Mouse (Mus musculus) neutrophil, adult 83 days (primary cell): Measurements from ENCODE around the gene Nup214. TPM values are rescaled to one million over a fixed set of nuclear protein-coding genes. Genes with fewer than 3 reads are reported as not detected.

Experiments
- total RNA-seq, 2 experiments: library from RNA; stranded (reverse); gene quantifications; one replicate each; pipeline ENCODE4 v1.2.4; 2023

Gene Nup214
- 10 to 100 TPM; 58.8 to 63.5 TPM for total RNA-seq

DNA sequence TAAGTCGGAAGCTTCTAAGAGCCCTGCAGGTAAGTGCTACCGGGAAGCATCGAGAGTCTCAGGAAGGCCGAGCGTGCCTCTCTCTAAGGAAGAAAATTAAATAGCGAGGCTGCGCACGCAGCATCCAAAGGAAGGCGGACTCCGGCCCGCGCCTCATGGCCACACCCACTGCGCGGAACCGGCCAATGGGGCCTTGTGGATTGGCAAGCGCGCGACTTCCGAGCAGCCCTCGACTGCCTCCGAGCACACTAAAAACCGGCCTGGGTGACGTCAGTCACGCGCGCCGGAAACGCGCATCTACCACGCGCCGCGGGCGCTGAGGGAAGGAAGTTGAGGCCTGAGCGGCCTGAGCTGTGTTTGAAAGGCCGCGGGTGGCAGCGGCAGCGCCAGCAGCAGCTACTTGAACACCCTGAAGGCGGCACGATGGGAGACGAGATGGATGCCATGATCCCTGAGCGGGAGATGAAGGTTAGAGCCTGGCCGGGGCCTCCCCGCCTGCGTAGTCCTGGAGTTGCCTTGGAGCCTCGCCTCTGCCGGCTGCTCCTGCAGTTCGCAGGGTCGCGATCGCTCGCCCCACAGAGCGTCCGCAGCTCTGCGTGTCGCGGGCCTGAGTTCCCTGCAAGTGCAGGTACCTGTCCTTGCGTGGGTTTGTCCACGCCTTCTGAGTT, at the start of gene Nup214:
Gene Nup214, plus strand, starts transcription at position 296 of the 668 bp plus-strand sequence.

DNA sequence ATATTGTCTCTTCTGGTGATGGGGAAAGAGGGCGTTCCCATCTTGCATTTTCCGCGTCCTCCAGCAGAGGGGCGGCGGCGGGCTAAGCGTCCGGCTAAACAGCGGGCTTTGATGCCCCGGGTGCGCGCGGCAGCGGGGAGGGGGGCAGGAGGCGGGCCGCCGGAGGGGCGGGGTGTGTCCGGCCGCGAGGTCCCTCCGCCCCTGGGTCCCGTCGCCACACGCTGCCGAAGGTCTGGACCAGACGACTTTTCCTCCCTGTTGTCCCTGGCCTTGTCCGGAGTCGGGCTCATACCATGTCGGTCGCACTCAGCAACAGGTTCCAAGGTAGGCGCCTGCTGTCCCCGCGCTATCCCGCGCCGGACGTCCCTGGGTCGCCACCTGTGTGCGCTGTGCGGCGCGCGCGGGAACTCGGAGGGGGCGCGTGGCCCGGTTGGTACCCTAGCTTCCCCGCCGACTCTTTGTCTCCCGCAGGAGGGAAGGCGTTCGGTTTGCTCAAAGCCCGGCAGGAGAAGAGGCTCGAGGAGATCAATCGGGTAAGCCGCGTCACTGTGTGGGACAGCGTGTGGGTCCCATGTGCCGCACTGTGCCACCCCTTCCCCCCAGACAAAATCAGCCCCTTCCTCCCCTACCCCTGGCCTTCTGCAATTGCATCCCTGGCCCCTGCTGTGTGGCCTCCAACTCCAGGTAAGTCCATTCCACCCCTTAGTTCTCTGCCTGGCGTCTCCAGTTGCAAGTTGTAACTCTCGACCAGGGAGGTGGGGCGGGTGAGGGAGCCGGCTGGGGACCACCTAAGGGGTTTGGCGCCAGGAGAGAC, 24.0 kb upstream of the Nup214 start, which contains the start of gene Aif1l:
Gene Aif1l, plus strand, starts transcription at position 82 of the 814 bp plus-strand sequence.

DNA sequence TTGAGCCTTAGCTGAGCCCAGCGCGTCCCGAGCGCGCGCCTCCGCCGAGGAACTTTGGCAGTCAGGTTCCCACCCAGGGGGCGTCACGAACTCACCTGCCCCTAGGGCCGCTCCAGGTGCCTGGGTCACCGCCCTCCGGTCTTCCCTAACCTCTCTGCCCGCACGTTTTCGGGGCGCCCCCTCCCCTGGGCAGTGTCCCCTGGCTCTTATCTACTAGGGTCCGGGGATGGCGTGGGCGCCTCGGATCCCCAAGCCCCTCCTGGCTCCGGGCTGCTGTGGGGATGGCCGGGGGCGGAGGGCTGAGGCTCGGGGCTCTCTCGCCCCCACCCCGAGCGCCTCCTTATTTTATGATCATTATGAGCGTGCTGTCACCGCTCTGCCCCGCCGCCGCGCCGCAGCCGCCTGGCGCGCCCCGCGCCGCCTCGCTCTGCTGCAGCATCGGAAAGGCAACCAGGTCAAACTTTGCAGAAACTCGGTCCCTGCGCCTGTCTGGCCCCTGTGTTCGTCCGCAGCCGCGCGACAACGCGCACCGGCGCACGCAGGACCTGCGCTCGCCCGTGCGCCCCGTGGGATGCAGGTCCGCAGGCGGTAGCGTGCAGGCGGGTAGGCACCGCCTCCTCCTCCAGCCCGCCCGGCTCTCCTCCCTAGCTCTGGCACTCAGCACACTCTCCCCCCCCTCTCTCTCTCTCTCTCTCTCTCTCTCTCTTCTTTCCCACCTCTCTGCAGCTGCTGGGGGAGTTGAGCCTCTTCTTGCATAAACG, 110.1 kb downstream of the Nup214 start, which contains the start of gene Fam78a:
Gene Fam78a, minus strand, starts transcription at position 747 of the 761 bp plus-strand sequence.

DNA sequence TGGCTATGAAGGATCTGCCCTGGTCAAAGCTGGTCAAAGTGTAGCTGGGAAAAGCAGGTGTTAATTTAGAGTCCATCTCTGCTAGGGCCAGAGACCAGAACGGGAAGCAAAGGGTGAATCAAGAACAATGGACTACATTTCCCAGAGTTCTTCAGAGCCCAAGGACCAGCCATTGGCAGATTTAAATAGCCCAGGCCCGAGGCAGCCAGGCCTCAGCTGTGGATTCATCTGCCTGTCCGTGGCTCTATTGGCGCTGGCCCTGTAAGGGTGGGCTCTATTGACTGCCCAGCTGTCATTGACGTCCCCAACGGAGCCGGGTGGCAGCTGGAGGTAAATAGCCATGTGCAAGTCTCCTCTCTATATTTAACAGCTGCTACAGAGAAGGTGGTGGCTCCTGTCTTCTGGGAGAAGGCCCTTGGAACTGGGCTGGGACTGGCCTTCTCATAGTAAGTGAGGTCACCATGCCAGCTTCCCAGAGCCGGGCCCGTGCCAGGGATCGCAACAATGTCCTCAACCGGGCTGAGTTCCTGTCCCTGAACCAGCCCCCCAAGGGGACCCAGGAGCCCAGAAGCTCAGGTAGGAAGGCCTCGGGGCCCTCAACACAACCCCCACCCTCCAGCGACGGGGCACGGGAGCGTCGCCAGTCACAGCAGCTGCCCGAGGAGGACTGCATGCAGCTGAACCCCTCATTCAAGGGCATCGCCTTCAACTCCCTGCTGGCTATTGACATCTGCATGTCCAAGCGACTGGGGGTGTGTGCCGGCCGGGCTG, 121.3 kb downstream of the Nup214 start, which contains the start of gene Plpp7:
Gene Plpp7, plus strand, starts transcription at position 178 of the 771 bp plus-strand sequence.

Other genes with a start within 250 kb of the Nup214 start
- gene Qrfp, start 163.9 kb upstream of the Nup214 start, total RNA-seq: under 1 TPM in 1 of 2 experiments, not detected in 1; 0.20 TPM
- not detected for gene Fibcd1, start 128.4 kb upstream of the Nup214 start, total RNA-seq
- gene Lamc3, start 87.1 kb upstream of the Nup214 start, total RNA-seq: not detected
- not detected for gene Aif1l, start 24.3 kb upstream of the Nup214 start, total RNA-seq
- 10 to 100 TPM; 12.5 to 17.8 TPM for gene Fam78a, start 110.4 kb downstream of the Nup214 start, total RNA-seq
- gene Plpp7, start 121.1 kb downstream of the Nup214 start, total RNA-seq: under 1 TPM; 0.38 to 0.46 TPM
- 10 to 100 TPM; 36.1 to 37.1 TPM for gene Prrc2b, start 176.6 kb downstream of the Nup214 start, total RNA-seq